Mouse (Mus musculus): ENCODE data around the gene Gm6525. TPM values are rescaled to one million over a fixed set of nuclear protein-coding genes. Genes with fewer than 3 reads are reported as not detected.

Gene Gm6525
- polyA plus RNA-seq, 1 experiment from 2014 or later, result 1.7 TPM

DNA sequence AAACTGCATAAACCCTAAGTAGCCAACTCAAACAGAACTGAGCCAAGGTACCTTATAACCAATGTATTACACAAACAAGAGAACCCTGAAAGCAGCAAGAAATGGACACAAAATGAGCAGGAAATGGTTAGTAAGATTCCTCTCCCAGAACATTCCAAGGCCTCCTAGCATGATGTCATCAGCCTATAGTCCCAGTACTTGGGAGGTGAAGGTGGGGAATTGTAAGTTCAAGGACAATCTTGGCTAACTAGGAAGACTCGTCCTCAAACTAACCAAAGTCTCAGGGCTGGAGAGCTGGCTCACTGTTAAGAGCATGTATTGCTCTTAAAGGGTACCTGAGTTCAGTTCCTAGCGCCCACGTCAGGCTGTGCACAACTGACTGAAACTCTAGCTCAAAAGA lies 24.3 kb downstream of the Gm6525 start:
- WGBS, result 93% methylated on average over 3 of the region's 3 CpGs
- Histone ChIP-seq H3K27me3 (no peaks in the 10 kb centered on the region), H3K4me2 (replicated peaks) (no peak overlapping the region), H3K4me3 (replicated peaks) (no peak overlapping the region), H3K9me3 (replicated peaks) (no peaks in the 10 kb centered on the region), H3K27ac (replicated peaks) (no peak overlapping the region), H3K36me3 (no peaks in the 10 kb centered on the region), H3K4me1 (peaks cover 3% of the 10 kb centered on the region; the same call in 1 of the 2 replicates), H3K9ac (no peak overlapping the region)
- no peak for ATAC-seq (ENCODE audit: insufficient number of reproducible peaks, low FRiP score, low TSS enrichment, low read depth)

DNA sequence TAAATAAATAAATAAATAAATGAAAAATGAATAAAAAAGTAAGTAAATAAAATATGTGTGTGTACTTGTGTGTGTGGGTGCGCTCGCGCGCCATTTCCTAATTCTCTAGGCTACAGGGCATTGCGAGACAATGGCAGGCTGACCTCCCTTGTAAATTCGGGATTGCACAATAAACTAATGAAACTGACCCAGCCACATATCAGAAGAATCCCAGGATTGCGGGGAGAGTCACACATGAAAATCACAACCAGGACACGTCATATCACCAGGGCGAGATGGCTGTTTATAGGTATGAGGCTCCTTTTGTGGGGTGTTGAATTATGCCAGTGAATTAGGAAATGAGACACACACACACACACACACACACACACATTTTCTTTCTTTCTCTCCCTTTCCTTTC lies 25.6 kb downstream of the Gm6525 start:
- 94% methylated on average over 9 of the region's 9 CpGs for WGBS
- Histone ChIP-seq H3K4me1 (peaks cover 3% of the 10 kb centered on the region; the same call in 1 of the 2 replicates), H3K4me2 (replicated peaks) (no peak overlapping the region), H3K27me3 (no peaks in the 10 kb centered on the region), H3K36me3 (no peaks in the 10 kb centered on the region), H3K9me3 (replicated peaks) (no peaks in the 10 kb centered on the region), H3K9ac (no peak overlapping the region), H3K4me3 (replicated peaks) (no peak overlapping the region), H3K27ac (replicated peaks) (no peak overlapping the region)
- no peak for ATAC-seq (ENCODE audit: insufficient number of reproducible peaks, low FRiP score, low TSS enrichment, low read depth)

DNA sequence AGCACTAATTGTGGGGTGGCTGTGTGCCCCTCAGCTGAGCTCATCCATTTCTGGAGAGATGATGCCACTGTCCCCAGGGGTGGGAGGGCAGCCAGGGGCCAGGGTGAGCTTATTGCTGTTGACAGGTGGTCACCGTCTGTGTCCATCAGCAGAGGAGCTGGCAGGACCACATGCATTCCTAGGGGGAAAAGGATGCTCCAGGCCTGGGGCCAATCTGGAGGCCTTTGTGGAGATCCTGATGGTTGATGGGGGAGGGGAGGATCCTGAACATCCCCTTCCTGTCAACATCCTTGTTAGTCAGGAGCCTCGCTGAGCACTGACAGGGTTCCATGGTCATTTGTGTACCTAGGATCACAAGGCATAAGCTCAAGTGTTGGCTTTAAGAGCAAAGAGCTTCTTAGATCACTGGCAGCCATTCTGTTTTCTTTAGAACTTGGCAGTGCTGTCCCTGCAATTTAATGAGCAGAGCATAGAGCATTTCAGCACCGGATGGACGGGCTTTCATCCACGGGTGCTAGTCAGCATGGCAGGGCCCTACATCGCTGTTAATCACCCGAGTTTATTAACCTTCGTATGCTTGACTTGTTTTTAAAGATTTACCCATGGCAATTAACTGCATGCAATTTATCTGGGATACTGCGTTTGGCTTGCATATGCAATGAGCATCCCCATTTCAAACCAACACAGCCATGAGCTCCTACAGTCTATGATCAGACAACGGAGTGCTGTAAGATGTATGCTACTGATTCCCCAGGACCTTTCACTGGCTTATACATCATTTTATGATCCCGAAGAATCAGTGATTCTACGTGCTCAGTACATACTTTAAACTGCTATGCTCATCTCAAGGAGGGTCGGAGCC lies 26.9 kb downstream of the Gm6525 start:
- H3K4me2 ChIP-seq (replicated peaks), result no peak overlapping the region
- 0 out of 2 replicates have a peak, but pooled peaks have one; percentile 43 for ATAC-seq (ENCODE audit: insufficient number of reproducible peaks, low FRiP score, low TSS enrichment, low read depth)
- no peaks in the 10 kb centered on the region for H3K9me3 ChIP-seq (replicated peaks)
- H3K27me3 ChIP-seq, result no peaks in the 10 kb centered on the region
- 64% methylated on average over 13 of the region's 13 CpGs for WGBS
- no peak overlapping the region for H3K4me3 ChIP-seq (replicated peaks)
- H3K27ac ChIP-seq (replicated peaks), result no peak overlapping the region
- peaks cover 3% of the 10 kb centered on the region; the same call in 1 of the 2 replicates for H3K4me1 ChIP-seq
- H3K9ac ChIP-seq, result no peak overlapping the region
- H3K36me3 ChIP-seq, result no peaks in the 10 kb centered on the region

DNA sequence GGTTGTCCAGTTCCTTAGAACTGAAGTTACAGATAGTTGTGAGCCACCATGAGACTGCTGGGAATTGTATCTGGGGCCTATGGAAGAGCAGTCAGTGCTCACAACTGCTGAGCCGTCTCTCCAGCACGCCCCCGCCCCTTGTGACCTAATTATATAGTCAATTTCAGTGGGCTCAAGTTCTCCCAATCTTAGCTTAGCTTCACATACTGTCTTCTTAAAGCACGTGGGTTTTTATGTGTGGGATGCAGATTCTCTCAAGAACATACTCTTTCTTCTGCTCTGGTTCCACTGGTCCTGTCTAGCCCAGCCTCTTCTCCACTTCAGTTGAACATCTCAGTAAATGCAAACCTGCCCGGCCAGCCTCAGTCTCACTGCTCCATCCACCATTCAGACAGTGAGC lies 30.7 kb downstream of the Gm6525 start:
- H3K27ac ChIP-seq (replicated peaks), result no peak overlapping the region
- peaks cover 5% of the 10 kb centered on the region; the same call in 1 of the 2 replicates for H3K36me3 ChIP-seq
- WGBS, result 70% methylated on average over 5 of the region's 5 CpGs
- H3K4me1 ChIP-seq, result peaks cover 8% of the 10 kb centered on the region; the same call in 1 of the 2 replicates
- no peak overlapping the region for H3K9ac ChIP-seq
- H3K4me2 ChIP-seq (replicated peaks), result no peak overlapping the region
- H3K4me3 ChIP-seq (replicated peaks), result no peak overlapping the region
- no peaks in the 10 kb centered on the region for H3K9me3 ChIP-seq (replicated peaks)
- H3K27me3 ChIP-seq, result no peaks in the 10 kb centered on the region
- ATAC-seq (ENCODE audit: insufficient number of reproducible peaks, low FRiP score, low TSS enrichment, low read depth), result no peak

DNA sequence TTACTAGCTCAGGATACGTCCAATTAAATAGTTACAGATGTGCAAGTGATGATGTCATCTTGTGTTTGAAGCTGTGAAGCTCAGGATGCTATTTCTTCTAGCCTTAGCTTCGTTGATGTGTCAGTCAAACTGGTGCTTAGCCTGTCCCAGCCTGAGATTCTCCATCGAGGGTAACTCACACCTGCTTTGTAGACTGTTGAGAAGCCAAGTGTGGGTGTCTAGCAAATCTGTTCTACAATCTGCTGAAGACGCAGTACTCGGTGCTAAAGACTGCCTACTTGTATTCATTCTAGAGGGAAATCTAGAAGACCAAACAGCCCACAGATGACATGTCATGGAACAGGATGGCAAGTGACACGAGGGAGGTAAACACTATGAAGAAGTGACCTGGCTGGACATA lies 31.7 kb downstream of the Gm6525 start:
- Histone ChIP-seq H3K27me3 (no peaks in the 10 kb centered on the region), H3K27ac (replicated peaks) (no peak overlapping the region), H3K4me3 (replicated peaks) (no peak overlapping the region), H3K4me1 (peaks cover 5% of the 10 kb centered on the region; the same call in 1 of the 2 replicates), H3K36me3 (peaks cover 5% of the 10 kb centered on the region; the same call in 1 of the 2 replicates), H3K9me3 (replicated peaks) (no peaks in the 10 kb centered on the region), H3K9ac (no peak overlapping the region), H3K4me2 (replicated peaks) (no peak overlapping the region)
- ATAC-seq (ENCODE audit: insufficient number of reproducible peaks, low FRiP score, low TSS enrichment, low read depth), result no peak
- 77% methylated on average over 6 of the region's 6 CpGs for WGBS

DNA sequence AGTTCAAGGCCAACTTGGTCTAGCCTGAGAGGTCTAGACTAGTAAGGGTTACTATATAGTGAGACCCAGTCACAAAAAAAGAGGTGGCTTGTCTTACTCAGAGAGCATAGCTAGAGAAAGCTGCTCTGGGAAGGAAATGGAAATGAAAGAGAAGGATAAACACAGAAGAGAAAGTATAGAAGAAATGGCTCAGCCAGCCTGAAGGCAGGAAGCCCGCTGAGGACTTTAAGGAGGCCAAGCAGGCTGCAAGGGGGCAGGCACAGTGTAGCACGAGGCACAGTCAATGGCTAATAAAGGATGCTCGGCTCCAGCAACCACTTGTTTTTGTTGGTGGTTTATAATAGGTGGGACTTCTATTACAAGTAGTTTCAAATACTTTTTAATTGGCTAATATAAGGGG lies 32.2 kb downstream of the Gm6525 start:
- peaks cover 4% of the 10 kb centered on the region; the same call in 1 of the 2 replicates for H3K4me1 ChIP-seq
- H3K9ac ChIP-seq, result no peak overlapping the region
- H3K27me3 ChIP-seq, result no peaks in the 10 kb centered on the region
- WGBS, result 85% methylated on average over 3 of the region's 3 CpGs
- peaks cover 5% of the 10 kb centered on the region; the same call in 1 of the 2 replicates for H3K36me3 ChIP-seq
- H3K4me2 ChIP-seq (replicated peaks), result no peak overlapping the region
- no peak overlapping the region for H3K27ac ChIP-seq (replicated peaks)
- no peak overlapping the region for H3K4me3 ChIP-seq (replicated peaks)
- ATAC-seq (ENCODE audit: insufficient number of reproducible peaks, low FRiP score, low TSS enrichment, low read depth), result no peak
- H3K9me3 ChIP-seq (replicated peaks), result no peaks in the 10 kb centered on the region

DNA sequence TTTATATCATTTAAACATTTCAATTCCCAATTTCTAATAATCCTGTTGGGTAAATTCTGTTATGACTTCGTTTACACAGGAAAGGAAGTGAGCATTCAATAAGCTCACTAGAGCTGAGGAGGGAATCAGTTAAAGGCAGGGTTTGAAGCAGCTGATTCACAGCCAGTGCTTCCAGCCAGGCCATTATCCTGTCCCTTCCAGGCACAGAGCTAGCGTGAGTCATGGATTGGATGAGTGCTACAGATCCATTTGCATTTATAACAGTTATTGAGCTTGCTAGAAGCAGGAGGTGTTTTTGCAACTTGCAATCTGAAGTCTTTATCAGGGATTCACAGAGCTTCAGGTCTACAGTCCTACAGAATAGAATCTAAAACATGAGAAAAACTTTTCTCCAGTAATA lies 33.5 kb downstream of the Gm6525 start:
- Histone ChIP-seq H3K4me1 (peaks cover 4% of the 10 kb centered on the region; the same call in 1 of the 2 replicates), H3K4me2 (replicated peaks) (no peak overlapping the region), H3K9ac (no peak overlapping the region), H3K4me3 (replicated peaks) (no peak overlapping the region), H3K9me3 (replicated peaks) (no peaks in the 10 kb centered on the region), H3K27ac (replicated peaks) (no peak overlapping the region), H3K36me3 (peaks cover 5% of the 10 kb centered on the region; the same call in 1 of the 2 replicates), H3K27me3 (no peaks in the 10 kb centered on the region)
- WGBS, result 60% methylated on average over 2 of the region's 2 CpGs
- ATAC-seq (ENCODE audit: insufficient number of reproducible peaks, low FRiP score, low TSS enrichment, low read depth), result no peak

DNA sequence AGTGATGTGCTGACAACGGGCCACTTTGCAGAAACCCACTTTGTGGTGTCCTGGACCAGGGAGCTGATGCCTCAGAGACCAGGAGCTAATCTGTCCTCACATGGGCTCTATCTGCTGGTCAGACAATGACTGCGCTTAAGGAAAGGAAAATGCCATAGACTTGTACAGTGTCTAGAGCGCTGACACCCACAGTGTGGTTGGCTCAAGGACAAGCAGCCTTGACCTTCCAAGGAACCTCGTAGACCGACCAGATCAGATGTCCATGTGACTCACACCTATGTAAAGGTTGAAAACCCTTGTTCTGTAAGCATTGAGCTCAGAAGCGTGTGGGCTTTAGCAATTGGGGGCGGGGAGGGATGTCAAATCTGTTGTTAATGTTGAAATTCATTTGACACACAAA lies 34.6 kb downstream of the Gm6525 start:
- Histone ChIP-seq H3K9ac (no peak overlapping the region), H3K4me1 (peaks cover 4% of the 10 kb centered on the region; the same call in 1 of the 2 replicates), H3K36me3 (peaks cover 5% of the 10 kb centered on the region; the same call in 1 of the 2 replicates), H3K27ac (replicated peaks) (no peak overlapping the region), H3K4me2 (replicated peaks) (no peak overlapping the region), H3K27me3 (no peaks in the 10 kb centered on the region), H3K4me3 (replicated peaks) (no peak overlapping the region), H3K9me3 (replicated peaks) (no peaks in the 10 kb centered on the region)
- 91% methylated on average over 7 of the region's 7 CpGs for WGBS
- ATAC-seq (ENCODE audit: insufficient number of reproducible peaks, low FRiP score, low TSS enrichment, low read depth), result no peak

DNA sequence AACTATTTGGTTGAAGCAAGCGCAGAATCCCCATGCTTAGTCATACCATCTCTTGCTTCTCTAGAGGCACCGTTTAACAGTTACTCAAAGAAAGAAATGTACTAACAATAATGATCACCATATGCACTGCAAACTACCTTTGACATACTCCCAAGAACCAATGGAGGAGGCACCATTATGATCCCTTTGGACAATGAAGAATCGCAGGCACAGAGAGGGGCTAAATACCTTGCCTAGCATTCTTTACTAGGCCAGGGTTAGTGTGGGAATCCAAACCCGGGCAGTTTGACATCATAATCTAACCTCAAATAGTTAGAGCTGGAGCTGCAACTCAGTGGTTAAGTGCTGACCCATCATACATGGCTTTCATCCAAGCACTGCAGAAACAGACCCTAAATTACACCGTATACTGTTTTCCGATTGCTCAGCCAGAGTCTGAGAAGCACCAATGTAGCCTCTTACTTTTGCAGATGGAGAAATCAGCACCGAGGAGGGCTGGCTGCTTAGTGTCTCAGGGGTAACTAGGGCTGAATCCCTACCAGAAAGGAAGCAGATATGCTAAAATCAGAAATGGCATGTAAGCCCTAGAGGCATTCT lies 35.1 kb downstream of the Gm6525 start:
- no peak overlapping the region for H3K27ac ChIP-seq (replicated peaks)
- H3K36me3 ChIP-seq, result peaks cover 5% of the 10 kb centered on the region; the same call in 1 of the 2 replicates
- peaks cover 4% of the 10 kb centered on the region; the same call in 1 of the 2 replicates for H3K4me1 ChIP-seq
- WGBS, result 58% methylated on average over 7 of the region's 7 CpGs
- H3K4me3 ChIP-seq (replicated peaks), result no peak overlapping the region
- peak; percentile 75 for ATAC-seq (ENCODE audit: insufficient number of reproducible peaks, low FRiP score, low TSS enrichment, low read depth)
- no peak overlapping the region for H3K9ac ChIP-seq
- no peaks in the 10 kb centered on the region for H3K9me3 ChIP-seq (replicated peaks)
- no peak overlapping the region for H3K4me2 ChIP-seq (replicated peaks)
- H3K27me3 ChIP-seq, result no peaks in the 10 kb centered on the region

DNA sequence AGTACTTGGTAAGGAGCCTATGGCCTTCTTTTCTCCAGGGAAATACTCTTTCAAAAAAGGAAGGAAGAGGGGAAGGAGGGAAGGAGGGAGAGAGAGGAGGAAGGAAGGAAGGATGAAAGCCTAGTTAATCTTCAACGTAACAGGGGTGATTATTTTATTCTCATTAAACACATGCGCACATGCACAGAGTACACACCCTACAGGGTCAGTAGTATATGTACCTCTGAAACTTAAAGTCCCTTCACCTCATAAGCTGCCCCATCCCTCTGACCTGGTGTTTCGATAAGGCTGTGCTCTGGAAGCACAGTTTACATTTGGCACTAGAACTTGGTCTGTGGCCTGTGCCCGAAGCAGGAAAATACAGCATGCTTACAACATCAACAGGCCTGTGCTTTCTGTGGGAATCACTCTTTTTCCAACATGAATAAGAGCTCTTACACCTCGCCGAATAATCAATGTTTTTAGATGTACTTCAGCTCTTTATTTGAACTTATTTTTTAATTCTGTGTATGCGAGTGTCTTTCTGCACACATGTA lies 37.5 kb downstream of the Gm6525 start:
- no peaks in the 10 kb centered on the region for H3K27me3 ChIP-seq
- H3K9me3 ChIP-seq (replicated peaks), result no peaks in the 10 kb centered on the region
- no peak overlapping the region for H3K4me2 ChIP-seq (replicated peaks)
- no peak overlapping the region for H3K9ac ChIP-seq
- H3K36me3 ChIP-seq, result peaks cover 1% of the 10 kb centered on the region; the same call in 1 of the 2 replicates
- H3K4me1 ChIP-seq, result peaks cover 26% of the 10 kb centered on the region
- ATAC-seq (ENCODE audit: insufficient number of reproducible peaks, low FRiP score, low TSS enrichment, low read depth), result no peak
- no peak overlapping the region for H3K27ac ChIP-seq (replicated peaks)
- WGBS, result 83% methylated on average over 7 of the region's 7 CpGs
- no peak overlapping the region for H3K4me3 ChIP-seq (replicated peaks)

DNA sequence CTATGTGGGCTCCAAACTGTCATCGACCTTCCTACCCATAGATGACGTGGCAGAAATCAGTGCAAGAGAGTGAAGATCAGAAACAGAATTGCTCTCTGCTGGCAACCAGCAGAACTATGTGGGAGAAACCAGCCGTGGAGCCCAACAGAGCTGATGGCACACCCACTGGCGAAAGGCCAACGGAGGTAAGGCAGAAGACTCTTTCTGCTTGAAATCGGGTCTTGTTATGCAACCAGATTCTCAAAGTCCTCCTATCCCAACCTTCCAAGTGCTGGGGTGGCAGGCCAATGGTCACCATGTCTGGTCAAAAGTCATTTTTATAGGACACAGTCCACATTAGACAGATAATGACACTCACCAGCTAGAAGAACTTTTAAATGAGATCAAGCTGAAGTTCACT lies 40.6 kb downstream of the Gm6525 start:
- no peak overlapping the region for H3K4me3 ChIP-seq (replicated peaks)
- no peak overlapping the region for H3K4me2 ChIP-seq (replicated peaks)
- H3K9me3 ChIP-seq (replicated peaks), result no peaks in the 10 kb centered on the region
- no peak for ATAC-seq (ENCODE audit: insufficient number of reproducible peaks, low FRiP score, low TSS enrichment, low read depth)
- 66% methylated on average over 6 of the region's 6 CpGs for WGBS
- no peak overlapping the region for H3K9ac ChIP-seq
- H3K27me3 ChIP-seq, result no peaks in the 10 kb centered on the region
- peaks cover 50% of the 10 kb centered on the region for H3K4me1 ChIP-seq
- no peaks in the 10 kb centered on the region for H3K36me3 ChIP-seq
- H3K27ac ChIP-seq (replicated peaks), result no peak overlapping the region
